Mouse (Mus musculus) spleen, embryonic (tissue): ENCODE results near the gene Trex1.

ENCODE experiments used
- CTCF ChIA-PET: fragments of 350-600 bp; sonication (Branson Sonifier 250); formaldehyde crosslinking; loops from one replicate; lab custom pipeline; 2022; lab: Charles Lee

The Trex1 gene

DNA sequence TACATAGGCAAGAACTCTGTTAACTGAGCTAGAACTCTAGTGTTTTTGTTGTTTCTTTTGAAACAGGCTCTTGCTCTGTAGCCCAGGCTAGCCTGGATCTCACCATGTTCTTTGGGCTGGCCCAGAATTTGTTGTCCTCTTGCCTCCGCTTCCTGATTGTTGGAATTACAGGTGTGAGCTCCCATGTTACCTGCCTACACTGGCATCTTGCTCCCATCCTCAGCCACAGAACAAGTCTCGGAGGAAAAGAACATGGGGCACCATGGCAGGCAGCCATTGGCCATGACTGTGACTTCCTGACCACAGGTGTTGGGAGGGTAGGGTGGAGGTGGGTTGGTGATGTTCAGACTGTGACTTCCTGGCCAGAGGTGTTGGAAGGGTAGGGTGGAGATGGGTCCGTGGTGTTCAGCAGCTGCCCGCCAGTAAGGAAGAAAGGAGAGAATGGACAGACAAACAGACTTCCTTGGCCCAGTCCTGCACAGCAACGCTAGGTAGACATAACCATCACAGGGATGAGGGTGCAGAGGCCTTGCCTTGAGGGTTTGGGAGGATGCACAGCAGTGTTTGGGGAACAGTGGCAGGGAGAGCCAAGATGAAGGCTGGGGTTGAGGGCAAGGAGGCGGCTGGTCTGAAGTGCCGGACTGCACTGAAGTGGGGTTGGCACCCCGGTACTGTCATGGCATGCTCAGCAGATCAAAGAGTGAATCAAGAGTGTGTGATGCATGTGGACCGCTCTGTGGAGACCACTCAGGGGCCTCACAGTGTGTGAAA is 6.9 kb downstream of the Trex1 start:
- CTCF ChIA-PET: interaction anchor here (1.1 kb wide), 1 partner anchor 16 kb away, joined by 3 read pairs; no protein-coding TSS in a partner anchor

DNA sequence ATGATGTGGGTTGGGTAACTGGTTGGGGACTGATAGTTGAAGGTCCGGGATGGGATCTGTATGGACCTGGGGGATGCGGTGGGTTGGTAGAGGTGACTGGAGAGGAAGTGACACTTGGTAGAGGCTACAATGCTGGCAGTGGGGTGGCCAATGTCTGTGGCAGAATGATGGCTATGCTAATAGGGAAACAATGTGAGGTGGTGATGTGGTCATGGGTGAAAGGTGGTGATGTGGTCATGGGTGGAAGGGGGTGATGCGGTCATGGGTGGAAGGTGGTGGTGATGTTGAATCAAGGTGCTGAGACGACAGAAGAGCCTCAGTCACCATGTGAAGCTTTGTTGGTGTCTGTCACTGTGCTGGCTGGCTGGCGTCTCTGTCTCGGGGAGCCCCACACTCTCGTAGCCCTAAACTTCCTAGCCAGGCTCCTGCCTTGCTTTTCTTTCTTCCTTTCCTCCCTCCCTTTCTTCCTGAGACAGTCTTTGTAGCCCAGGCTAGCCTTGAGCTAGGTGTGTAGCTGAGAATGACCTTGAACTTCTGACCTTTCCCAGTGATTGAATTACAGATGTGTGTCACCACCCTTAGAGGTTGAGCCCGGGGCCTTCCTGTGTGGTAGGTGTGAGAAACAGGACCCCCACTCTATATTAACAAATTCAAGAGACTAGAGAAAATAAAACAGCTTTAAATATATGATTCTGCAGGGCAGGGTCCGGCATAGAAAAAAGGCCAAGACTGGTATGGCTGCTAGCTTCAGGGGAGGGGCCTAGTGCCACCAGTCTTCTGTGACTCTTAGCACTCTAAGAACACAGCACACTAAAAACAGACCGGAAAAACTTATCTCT is 7.7 kb downstream of the Trex1 start:
- CTCF ChIA-PET: interaction anchor here (0.6 to 1.1 kb wide), 2 partner anchors 17 to 455 kb away, joined by 3 to 4 read pairs; no protein-coding TSS in a partner anchor

DNA sequence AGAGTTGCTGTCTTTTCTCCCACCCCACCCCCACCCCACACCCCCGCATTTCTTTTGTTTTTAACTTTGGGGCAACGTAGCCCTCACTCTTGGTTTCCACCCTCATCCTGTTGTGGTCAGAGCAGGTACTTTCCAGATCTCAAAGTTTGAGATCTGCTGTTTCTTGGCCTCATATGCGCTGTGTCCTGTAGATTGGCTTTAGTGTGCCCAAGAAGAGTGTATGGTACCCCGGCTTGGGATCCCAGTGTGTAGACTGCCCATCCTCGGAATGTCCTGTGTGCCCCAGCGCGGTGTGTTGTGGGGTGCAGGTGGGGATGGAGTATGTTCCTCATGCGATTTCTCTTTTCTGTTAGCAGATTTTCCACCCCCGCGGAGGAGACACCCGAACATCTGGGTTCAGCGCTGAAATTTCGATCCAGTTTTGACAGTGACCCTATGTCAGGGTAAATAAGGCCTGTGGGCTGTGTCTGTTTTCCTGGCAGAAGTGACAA is 8.5 kb downstream of the Trex1 start:
- CTCF ChIA-PET: interaction anchor here (0.6 kb wide), 1 partner anchor 455 kb away, joined by 4 read pairs; no protein-coding TSS in a partner anchor

DNA sequence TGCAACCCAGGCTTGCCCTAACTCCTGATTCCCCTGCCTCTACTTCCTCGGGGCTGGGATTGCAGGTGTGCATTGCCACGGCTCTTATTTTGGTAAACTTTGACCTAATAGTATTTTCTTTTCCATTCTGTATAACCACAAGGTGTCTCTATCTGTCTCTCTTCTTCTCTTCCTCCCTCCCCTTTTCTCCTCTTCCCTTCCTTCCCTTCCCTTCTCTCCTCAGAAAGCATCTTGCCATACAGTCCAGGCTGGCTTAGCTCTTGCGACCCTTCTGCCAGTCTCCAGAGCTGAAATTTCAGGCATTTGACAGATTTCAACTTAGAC is 8.9 kb downstream of the Trex1 start:
- CTCF ChIA-PET: interaction anchor here (0.8 kb wide), 1 partner anchor 699 kb away, joined by 4 read pairs; no protein-coding TSS in a partner anchor

DNA sequence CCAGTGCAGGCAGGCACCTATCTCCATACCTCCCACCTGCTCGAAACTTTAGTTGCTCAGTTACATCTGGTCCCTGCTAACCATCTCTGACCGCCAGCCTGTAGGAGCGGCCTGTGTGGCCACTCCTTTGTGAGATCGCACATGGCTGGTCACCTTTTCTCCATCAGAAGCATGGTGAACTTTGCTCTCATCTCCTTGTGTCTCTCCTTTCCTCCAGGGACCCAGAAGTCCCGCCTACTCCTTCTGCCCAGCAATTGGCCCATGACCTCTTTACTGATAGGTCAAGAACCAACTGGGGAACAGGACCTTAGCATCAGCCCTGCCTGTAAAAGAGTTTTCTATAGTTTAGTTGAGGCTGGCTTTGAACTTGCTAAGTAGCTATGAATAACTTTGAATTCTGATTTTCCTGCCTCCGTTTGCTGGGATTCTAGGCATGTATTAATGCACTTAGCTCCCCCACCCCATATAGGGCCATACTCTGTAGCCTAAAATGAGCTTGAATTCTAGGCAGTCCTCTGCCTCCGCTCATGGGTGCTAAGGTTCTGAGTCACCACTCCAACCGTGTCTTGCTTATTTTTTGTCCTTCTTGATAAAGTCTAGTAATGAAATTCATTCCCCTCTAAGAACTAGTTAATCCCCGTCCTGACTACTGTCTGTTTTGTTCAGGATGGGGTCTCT is 9.4 kb downstream of the Trex1 start:
- CTCF ChIA-PET: interaction anchor here (0.8 kb wide), 1 partner anchor 699 kb away, joined by 4 read pairs; no protein-coding TSS in a partner anchor

DNA sequence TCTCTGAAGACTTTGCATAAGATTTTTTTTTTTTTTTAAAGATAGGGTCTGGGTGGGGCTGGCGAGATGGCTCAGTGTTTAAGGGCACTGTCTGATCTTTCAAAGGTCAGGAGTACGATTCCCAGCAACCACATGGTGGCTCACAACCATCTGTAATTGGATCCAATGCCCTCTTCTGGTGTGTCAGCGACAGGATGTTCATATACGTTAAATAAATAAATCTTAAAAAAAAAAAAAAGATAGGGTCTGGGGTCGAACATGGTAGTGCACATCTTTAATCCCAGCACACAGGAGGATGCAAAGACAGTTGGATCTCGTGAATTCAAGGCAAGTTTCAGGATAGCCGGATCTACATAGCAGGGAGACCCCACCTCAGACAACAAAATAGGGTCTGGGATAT is 10.2 kb downstream of the Trex1 start:
- CTCF ChIA-PET: no interaction called here

DNA sequence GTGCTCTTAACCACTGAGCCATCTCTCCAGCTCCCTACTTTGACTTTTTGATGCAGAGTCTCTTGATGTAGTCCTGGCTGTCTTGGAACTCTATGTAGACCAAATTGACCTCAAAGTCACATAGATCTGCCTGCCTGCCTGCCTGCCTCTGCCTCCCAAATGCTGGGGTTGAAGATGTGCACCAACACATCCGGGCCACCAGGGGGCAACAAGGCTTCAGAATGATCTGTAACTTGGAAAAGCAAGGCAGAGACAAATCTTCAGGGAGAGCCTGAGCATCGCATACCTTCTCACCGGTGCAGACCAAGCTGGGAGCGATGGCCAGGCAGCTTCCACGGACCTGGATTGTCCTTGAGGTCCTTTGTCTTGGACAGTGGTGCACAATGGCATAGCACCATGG is 13.2 kb downstream of the Trex1 start:
- CTCF ChIA-PET: interaction anchor here (0.7 to 1.3 kb wide), 2 partner anchors 8 to 42 kb away, joined by 5 to 16 read pairs; no protein-coding TSS in a partner anchor

DNA sequence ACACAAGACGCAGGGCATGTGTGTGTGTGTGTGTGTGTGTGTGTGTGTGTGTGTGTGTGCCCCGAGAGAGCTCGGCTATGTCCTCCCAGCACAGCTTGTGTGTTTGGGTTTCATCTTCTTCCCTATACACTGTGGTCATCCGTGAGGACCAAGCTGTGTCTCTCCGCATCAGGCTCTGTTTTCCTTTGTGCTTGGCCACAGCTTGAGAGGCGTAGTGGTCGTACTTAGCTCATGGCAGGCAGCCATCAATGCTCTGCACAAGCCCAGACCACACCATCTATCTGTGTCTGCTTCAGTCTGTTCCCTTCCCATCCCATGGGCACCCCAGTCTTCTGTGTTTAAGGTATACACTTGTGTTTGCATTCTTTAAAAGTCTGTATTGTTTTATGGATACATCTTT is 18.2 kb downstream of the Trex1 start:
- CTCF ChIA-PET: no interaction called here

DNA sequence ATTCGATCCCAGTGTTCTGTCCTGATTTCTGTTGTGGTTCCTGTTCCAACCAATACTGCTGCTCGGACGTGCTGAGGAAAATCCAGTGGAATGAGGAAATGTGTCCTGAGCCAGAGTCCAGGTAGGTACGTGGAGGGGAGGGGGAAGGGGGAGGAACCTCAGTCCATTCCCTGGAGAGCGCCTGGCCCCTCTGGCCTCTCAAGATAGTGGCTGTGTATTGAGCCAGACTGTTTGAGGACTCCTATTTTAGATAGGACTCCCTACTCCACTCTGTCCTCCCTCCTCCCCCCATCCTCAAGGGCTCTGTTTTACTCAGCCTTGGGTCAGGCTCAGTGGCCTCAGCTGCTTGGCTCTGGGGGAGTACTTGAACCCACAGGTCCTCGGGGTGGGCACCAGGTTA is 18.6 kb downstream of the Trex1 start:
- CTCF ChIA-PET: no interaction called here

DNA sequence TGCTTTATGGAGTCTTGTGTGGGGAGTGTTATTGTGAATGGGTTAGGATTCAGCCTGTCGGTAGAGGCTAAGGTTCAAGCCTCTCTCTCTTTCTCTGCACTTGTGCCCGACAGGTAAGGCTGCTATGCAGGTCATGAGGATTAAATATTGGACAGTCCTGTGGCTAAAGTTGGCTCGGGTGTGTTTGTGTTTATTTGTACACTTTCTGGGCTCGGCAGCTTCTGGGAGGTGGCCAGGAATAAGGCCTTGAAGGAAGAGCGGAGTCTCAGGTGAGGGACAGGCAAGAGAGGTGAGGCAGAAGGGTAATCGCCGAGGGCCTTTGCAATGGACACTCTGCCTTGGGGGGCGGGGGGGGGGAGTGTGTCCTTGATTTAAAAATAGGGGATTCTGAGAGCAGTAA is 19.3 kb downstream of the Trex1 start:
- CTCF ChIA-PET: no interaction called here

DNA sequence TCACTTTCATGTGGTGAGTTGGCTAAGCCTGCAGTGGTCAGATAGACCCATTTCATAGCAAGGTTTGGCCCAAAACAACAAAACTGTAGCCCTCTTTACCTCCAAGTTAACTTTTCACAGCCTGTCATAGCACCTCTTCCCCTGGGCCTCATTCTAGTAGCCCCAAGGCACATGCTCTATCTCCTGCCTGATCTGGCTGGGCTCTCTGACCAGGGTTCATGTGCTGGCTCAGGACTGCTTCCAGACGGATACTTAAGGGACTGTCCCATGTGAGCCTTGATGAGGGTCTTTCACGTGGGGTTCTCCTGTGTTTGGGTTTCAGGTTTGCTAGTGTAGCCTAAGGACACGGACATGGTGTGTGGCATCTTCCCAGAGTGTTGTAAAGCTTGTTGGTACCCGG is 19.9 kb downstream of the Trex1 start:
- CTCF ChIA-PET: no interaction called here

DNA sequence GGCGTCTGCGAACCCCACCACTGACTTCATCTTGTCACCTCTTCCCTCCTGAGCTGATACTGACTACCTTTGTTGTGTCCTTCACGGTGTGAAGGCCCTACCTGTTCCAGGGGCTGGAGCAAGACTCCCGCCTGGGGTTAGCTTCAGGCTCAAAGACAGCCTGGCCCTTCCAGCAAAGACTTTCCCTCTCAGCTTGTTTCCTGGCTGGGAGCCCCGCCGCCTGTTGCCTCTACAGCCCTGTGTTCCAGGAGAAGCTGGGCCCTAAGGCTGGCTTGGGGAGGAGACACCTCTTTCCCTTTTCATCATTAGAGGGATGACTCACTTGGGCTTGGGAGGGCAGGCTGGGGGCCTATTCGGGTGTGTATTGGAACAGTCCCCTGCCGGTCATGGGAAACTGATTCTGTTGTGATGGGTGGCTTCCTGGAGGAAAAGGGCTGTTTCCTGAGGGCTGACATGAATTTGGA is 20.6 kb downstream of the Trex1 start:
- CTCF ChIA-PET: no interaction called here

DNA sequence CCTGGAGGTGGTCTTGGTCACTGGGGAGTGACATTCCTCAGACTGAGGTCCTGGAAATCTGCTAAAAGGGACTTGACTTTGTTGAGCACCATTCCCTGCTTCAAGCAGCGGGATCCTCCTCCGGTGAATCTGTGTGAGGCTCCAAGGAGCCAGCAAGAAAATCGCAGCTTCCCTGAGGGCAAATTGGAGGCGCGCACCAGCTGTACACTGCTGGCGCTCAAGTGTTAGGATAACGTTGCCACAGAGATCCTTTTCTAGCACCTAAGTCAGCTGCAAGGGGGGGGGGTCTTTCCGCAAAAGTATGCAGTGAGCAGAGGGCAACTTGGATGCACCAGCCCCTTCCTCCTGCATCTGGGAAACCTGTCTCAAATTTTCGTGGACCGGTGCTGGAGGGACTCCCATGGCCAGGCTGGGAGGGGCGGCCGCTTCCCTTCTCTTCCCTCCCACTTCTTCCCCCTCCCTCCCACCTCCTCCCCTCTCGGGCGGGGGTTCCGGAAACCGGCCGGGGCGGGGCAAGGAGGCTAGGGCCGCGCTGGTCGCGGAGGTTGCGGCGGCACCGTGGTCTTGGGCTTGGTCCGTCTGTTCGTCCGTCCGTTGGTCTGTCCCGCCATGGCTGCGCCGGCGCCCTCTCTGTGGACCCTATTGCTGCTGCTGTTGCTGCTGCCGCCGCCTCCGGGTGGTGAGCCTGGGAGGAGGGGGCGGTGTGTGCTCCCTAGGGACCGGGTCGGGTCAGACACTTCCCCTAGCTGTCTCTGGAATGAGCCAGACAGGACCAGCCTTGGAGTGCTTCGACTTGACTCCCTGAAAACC is 21.2 kb downstream of the Trex1 start, which contains the start of gene Shisa5:
Gene Shisa5 (plus strand): TSS at position 480 of the 810 bp plus-strand sequence.
- CTCF ChIA-PET: interaction anchor here (0.5 to 0.6 kb wide), 4 partner anchors 20 to 101 kb away, joined by 3 to 4 read pairs (median 3); no protein-coding TSS in a partner anchor

DNA sequence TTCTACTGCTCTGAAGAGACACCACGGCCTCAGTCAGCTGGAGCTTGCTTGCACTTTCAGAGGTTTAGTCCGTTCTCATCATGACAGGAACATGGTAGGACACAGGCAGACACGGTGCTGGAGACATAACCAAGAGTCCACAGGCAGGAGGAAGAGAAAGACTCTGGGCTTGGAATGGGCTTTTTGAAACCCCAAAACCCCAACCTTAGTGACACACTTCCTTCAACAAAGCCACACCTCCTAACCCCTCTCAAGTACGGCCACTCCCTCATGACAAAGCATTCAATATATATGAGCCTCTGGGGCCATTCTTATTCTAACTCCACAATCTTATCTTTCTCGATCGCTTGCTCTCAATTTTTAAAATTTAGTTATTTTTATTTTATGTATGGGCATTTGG is 27.1 kb downstream of the Trex1 start:
- CTCF ChIA-PET: interaction anchor here (0.6 kb wide), 1 partner anchor 12 kb away, joined by 3 read pairs; no protein-coding TSS in a partner anchor

DNA sequence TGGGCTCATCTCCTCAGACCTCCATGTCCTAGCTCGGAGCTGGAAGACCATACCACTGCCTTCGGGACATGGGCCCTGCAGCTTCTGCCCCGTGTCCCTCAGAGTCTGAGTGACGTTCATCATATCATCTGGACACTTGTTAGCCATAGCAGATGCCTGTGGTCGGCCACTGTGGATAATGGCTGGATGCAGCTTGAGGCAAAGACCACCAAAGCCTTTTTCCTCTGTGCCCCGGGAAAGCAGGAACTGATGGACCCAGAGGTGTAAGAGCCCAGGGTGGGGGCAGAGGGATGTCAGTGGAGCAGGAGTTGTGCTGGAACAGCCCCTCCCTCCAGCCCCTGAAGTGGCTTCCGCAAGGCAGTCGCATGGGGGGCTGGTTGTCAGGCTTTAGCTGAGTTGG is 27.8 kb downstream of the Trex1 start:
- CTCF ChIA-PET: no interaction called here

DNA sequence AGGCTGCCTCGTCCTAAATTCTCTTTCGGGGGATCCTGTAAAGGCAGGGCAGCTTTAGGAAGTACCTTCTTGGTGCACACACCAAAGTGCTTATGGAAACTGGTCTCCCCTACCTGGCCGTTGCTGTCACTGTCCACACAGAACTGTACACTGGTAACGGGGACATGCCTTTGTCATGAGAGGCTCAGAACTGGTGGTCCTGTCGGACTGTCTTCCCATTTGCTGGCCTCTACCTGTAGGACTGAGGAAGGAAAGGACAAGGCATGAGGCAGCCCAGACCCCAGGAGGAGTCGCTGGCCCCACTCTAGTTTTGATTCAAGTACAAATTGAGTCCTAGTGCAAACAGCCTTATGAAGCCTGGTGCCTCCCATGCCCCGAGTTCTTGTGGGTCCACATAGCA is 28.5 kb downstream of the Trex1 start:
- CTCF ChIA-PET: no interaction called here

DNA sequence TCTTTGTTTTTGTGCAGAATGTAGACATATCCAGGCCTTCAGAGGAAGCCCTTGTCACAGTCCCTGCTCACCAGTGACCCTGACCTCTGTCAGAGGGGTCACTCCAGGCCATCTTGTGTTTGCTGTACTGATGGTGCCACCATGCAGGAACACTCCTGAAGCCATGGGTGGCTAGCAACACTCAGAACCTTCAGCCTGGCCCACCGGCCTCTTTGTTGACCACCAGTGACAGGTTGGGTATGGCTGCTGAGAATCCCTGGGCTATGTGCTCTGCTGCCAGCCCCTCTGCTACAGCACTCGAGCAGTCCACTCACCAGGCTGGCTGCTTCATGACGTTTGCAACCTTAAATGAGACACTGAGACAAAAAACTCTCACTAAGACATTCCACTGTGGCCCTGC is 29.2 kb downstream of the Trex1 start:
- CTCF ChIA-PET: no interaction called here

DNA sequence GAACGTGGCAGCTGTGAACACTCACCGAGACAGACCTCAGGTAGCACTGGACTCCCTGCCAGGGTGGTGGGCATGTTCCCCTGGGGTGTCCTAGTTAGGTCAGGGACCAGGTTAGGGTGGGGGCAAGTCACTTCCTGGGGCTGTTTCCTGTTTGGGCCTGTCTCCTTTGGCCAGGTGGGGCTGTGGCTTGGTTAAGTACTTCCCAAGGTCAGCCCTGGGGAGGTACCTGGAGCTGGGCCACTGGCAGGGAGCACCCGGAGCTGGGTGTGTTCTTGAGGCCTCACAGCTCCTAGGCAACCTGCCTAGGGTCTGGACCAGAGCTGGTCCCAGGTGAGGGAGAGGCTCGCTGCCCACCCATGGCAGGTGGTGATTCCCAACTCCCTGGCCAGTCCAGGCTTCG is 30.6 kb downstream of the Trex1 start:
- CTCF ChIA-PET: no interaction called here

DNA sequence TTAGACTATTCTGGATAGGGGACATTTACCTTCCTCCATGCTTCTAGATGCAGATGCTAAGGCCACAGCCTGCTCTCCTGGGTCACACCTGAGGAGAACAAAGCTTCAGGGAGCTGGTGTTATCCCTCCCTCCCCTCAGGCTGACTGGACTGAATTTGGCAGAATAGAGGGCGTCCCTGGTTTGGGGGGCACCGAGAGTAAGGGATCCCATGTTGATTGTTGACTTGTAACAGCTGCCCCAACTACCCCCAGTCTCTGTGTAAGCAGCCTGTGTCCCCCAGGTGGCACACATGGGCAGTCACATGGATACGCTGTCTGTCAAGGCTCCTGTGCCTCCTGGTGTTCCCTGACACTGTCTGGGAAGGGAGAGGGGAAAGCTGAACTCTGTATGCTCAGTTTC is 31.1 kb downstream of the Trex1 start:
- CTCF ChIA-PET: no interaction called here

DNA sequence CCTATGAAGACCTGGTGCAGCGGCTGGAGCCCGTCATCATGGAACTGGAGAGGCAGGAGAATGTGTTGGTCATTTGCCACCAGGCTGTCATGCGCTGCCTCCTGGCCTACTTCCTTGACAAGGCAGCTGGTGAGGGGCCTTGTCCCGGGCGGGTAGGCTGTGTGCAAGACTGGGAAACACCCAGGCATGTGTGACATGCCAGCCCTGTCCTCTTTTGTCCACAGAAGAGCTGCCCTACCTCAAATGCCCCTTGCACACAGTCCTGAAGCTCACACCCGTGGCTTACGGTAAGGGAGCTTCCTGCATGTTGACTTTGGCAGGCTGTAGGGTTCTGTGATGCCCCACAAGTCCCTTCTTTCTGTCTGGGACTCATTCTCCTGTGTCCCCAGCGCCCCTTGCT is 32.0 kb downstream of the Trex1 start:
- CTCF ChIA-PET: interaction anchor here (0.5 to 1.2 kb wide), 2 partner anchors 14 to 1412 kb away, joined by 3 to 4 read pairs; no protein-coding TSS in a partner anchor
